Mouse (Mus musculus) CD4-positive, CD25-positive, alpha-beta regulatory T cell, adult 4 months (primary cell): ENCODE measurements around the gene Gm21885. TPM values are rescaled to one million over a fixed set of nuclear protein-coding genes. Genes with fewer than 3 reads are reported as not detected.

Experiments used
- ATAC-seq: one replicate; pipeline ENCODE4 v1.8.0; 2017
- polyA plus RNA-seq, 2 experiments: library from polyadenylated mRNA; unstranded; fragments of 100-300 nt; shearing (Covaris generic); gene quantifications; one replicate each; pipeline ENCODE4 v1.2.1; 2017

Gm21885 gene
- polyA plus RNA-seq, 2 experiments from 2014 or later: 1.3 TPM; not detected in 1

GRCm38 (mm10) chr11:94320969-94321930 lies 39.6 kb downstream of the Gm21885 start:
- ATAC-seq: peak; percentile 63

DNA sequence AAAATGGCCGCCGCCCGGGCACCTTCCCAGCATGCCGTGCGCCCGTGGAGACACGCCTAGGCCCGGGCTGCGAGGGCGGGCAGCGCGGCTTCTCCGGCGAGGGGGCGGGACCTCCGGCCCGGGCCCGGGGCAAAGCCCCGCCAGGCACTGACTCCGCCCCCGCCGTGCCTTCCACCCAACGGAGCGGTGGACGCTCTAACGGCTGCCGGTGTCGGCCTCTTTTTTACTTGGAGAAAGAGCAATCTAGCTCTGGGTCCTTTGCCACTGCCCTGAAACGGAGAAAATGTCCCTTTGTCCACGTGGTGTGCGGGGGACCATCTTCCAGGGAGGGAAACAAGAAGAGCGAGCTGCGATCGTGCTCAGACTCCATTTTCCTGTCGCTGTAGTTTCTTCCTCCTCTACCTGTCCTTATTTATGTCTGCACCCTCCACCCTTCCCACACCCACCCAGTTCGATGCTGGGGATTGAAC lies 40.3 kb downstream of the Gm21885 start, which contains the start of gene Luc7l3:
Gene Luc7l3 (minus strand): TSS at position 58 of the 470 bp plus-strand sequence.
- ATAC-seq: peak; percentile 88

DNA sequence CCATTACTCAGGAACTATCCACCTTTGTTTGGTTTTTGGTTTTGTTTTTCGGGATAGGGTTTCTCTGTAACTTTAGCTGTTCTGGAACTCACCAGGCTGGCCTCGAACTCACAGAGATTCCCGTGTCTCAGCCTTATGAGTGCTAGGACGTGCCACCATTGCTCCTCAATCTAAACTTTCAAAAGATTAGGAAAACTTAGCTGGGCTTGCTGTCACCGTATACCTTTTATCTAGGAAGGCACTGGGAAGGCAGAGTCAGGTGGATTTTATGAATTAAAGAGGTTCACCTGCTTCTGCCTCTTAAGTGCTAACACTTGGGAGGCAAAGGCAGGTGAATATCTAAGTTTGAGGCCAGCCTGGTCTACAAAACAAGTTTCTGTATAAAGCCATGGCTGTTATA lies 41.0 kb downstream of the Gm21885 start:
- ATAC-seq: no peak

GRCm38 (mm10) chr11:94323271-94323925 lies 41.7 kb downstream of the Gm21885 start:
- no peak for ATAC-seq

GRCm38 (mm10) chr11:94324618-94325017 lies 42.9 kb downstream of the Gm21885 start:
- no peak for ATAC-seq

GRCm38 (mm10) chr11:94326961-94327411 lies 45.3 kb downstream of the Gm21885 start:
- ATAC-seq: no peak

- ATAC-seq: peak; percentile 76
Measured at GRCm38 (mm10) chr11:94327693-94328643, 46.3 kb downstream of the Gm21885 start, which contains the start of gene Ankrd40. Gene Ankrd40, plus strand, starts transcription at chr11:94328001.

GRCm38 (mm10) chr11:94328644-94329025 lies 47.0 kb downstream of the Gm21885 start:
- no peak for ATAC-seq

DNA sequence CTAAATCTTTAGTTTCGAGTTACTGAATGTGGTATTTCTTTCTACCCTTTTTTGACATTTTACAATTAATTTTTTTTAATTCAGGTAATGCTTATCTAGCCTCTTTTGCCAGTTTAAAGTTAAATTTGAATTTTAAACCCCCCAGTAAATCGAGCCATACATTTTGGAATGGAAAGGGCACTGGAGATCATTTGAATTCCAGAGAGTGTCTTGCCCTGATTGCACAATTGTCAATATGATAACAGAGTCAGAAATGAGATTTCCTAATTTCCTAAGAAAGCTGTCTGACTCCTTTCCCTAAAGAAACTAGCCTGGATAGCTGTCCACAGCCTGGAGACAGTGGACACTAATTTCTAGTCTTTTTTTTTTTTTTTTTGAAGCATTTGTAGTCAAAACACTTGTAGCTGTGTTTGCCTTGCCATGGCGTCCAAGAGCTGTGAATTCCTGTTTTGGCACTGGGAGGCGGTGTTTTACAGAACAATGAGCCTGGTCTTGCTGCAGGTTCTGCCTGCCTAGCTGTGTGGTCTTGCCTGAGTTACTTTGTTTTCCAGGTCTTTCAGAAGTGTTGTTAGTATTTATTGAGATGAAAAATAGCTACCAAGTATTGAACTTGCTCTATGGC lies 47.7 kb downstream of the Gm21885 start:
- no peak for ATAC-seq

DNA sequence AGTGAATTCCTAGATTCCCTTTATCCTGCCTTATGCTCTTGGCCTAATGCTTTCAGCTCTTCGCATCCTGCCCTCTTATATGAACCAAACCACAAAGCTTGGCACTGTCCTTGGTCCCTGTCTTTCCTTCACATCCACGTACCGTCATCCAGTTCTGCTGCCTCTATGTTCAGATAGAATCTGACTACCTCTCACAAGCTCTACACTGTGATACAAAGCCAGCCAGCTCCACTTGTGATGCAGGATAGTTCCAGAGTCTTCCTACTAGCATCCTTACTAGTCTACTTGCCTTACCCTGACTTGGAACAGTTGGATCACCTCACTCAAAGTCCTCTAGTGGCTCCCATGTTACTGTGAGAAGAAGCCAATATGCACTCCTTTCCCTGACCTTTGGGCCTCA lies 48.5 kb downstream of the Gm21885 start:
- ATAC-seq: no peak

GRCm38 (mm10) chr11:94332726-94333125 lies 51.1 kb downstream of the Gm21885 start:
- no peak for ATAC-seq

GRCm38 (mm10) chr11:94334386-94334968 lies 52.8 kb downstream of the Gm21885 start:
- no peak for ATAC-seq

Other genes starting within 250 kb of the Gm21885 start
- 1 to 10 TPM; 4.7 to 8.9 TPM for gene Tob1, start 70.4 kb upstream of the Gm21885 start, polyA plus RNA-seq
- gene Wfikkn2, start 35.9 kb upstream of the Gm21885 start, polyA plus RNA-seq: 1 to 10 TPM in 1 of 2 experiments, under 1 TPM in 1; 0.86 to 2.4 TPM
- 100 to 1,000 TPM; 153 to 164 TPM for gene Luc7l3, start 40.1 kb downstream of the Gm21885 start, polyA plus RNA-seq
- 10 to 100 TPM; 14.1 to 14.8 TPM for gene Ankrd40, start 46.1 kb downstream of the Gm21885 start, polyA plus RNA-seq
- gene Abcc3, start 111.1 kb downstream of the Gm21885 start, polyA plus RNA-seq: 1 to 10 TPM in 1 of 2 experiments, under 1 TPM in 1; 0.67 to 2.8 TPM
- gene Cacna1g, start 192.3 kb downstream of the Gm21885 start, polyA plus RNA-seq: not detected
- not detected for gene Spata20, start 204.3 kb downstream of the Gm21885 start, polyA plus RNA-seq
- not detected for gene Epn3, start 218.1 kb downstream of the Gm21885 start, polyA plus RNA-seq
- not detected for gene Mycbpap, start 239.9 kb downstream of the Gm21885 start, polyA plus RNA-seq